Mouse (Mus musculus) neural tube, embryonic 13.5 days (tissue): ENCODE data around the gene Spag7. TPM values are rescaled to one million over a fixed set of nuclear protein-coding genes. Genes with fewer than 3 reads are reported as not detected.

Experiments used
- ATAC-seq: fragments of 200-750 bp; cut with Nextera tagmentation; 2 replicates; pipeline ENCODE4 v1.8.0; 2017; ENCODE audit warnings: low read depth, mild to moderate bottlenecking, moderate TSS enrichment, moderate library complexity
- H3K27ac ChIP-seq: fragments of 300-500 bp; sonication (generic); replicated peaks from 2 replicates; pipeline ENCODE4 v1.5.1; 2015; ENCODE audit warnings: moderate library complexity, mild to moderate bottlenecking, inconsistent platforms
- H3K27me3 ChIP-seq: fragments of 300-500 bp; sonication (generic); 2 replicates; pipeline ENCODE4 v1.6.1; 2015; ENCODE audit warnings: mild to moderate bottlenecking, inconsistent platforms
- H3K36me3 ChIP-seq: fragments of 300-500 bp; sonication (generic); 2 replicates; pipeline ENCODE4 v1.6.1; 2015; ENCODE audit warnings: mild to moderate bottlenecking, inconsistent platforms
- H3K4me1 ChIP-seq: fragments of 300-500 bp; sonication (generic); replicated peaks from 2 replicates; pipeline ENCODE4 v1.6.1; 2015; ENCODE audit warnings: inconsistent platforms
- H3K4me2 ChIP-seq: fragments of 300-500 bp; sonication (generic); 2 replicates; pipeline ENCODE4 v1.6.1; 2015; ENCODE audit warnings: inconsistent platforms, mild to moderate bottlenecking, moderate library complexity
- H3K4me3 ChIP-seq: fragments of 300-500 bp; sonication (generic); 2 replicates; pipeline ENCODE4 v1.5.1; 2015; ENCODE audit warnings: mild to moderate bottlenecking, inconsistent platforms
- H3K9ac ChIP-seq: fragments of 300-500 bp; sonication (generic); 2 replicates; pipeline ENCODE4 v1.6.1; 2015; ENCODE audit warnings: moderate library complexity, mild to moderate bottlenecking, inconsistent platforms
- H3K9me3 ChIP-seq: fragments of 300-500 bp; sonication (generic); 2 replicates; pipeline ENCODE4 v1.6.1; 2016; ENCODE audit warnings: inconsistent platforms
- WGBS: fragments of 180-500 bp; shearing (Covaris S2); methylation state at CpG from one replicate; pipeline ENCODE4 v1.1.7; 2015; 5-methylcytosine and 5-hydroxymethylcytosine counted together
- polyA plus RNA-seq: library from polyadenylated mRNA; unstranded; fragments of >200 nt; fragmentation: Nextera tagmentation; extraction: Ambion mirVana; gene quantifications from 2 replicates; pipeline ENCODE4 v1.2.1, GENCODE M21; 2015

Spag7 gene
- polyA plus RNA-seq, 1 experiment from 2014 or later, result 169 TPM

GRCm38 (mm10) chr11:70699051-70699450, 29.8 kb upstream of the Spag7 start:
- Histone ChIP-seq H3K27me3 (no peaks in the 10 kb centered on the region), H3K4me1 (peaks cover 28% of the 10 kb centered on the region), H3K9me3 (no peaks in the 10 kb centered on the region), H3K4me2 (no peak overlapping the region), H3K27ac (no peak overlapping the region), H3K4me3 (peak overlapping the region; percentile 89; the same call in 1 of the 2 replicates), H3K36me3 (peaks cover 9% of the 10 kb centered on the region), H3K9ac (no peak overlapping the region)
- ATAC-seq, result no peak
- 72% methylated on average over 2 of the region's 2 CpGs for whole genome bisulfite sequencing

- Histone ChIP-seq H3K4me1 (peaks cover 21% of the 10 kb centered on the region), H3K27me3 (no peaks in the 10 kb centered on the region), H3K4me2 (no peak overlapping the region), H3K36me3 (no peaks in the 10 kb centered on the region), H3K9me3 (no peaks in the 10 kb centered on the region), H3K9ac (no peak overlapping the region), H3K27ac (no peak overlapping the region), H3K4me3 (no peak overlapping the region)
- no peak for ATAC-seq
- 81% methylated on average over 3 of the region's 3 CpGs for WGBS
Measured at GRCm38 (mm10) chr11:70697376-70697775, 28.2 kb upstream of the Spag7 start.

- peaks cover 5% of the 10 kb centered on the region for H3K4me1 ChIP-seq
- WGBS, result 70% methylated on average over 3 of the region's 3 CpGs
- no peaks in the 10 kb centered on the region for H3K9me3 ChIP-seq
- H3K9ac ChIP-seq, result no peak overlapping the region
- H3K4me3 ChIP-seq, result no peak overlapping the region
- H3K4me2 ChIP-seq, result no peak overlapping the region
- H3K27me3 ChIP-seq, result no peaks in the 10 kb centered on the region
- no peak overlapping the region for H3K27ac ChIP-seq
- no peak for ATAC-seq
- no peaks in the 10 kb centered on the region for H3K36me3 ChIP-seq
Measured at GRCm38 (mm10) chr11:70693504-70693903, 24.3 kb upstream of the Spag7 start.

GRCm38 (mm10) chr11:70689578-70689977, 20.4 kb upstream of the Spag7 start:
- Histone ChIP-seq H3K4me1 (peaks cover 27% of the 10 kb centered on the region), H3K9me3 (no peaks in the 10 kb centered on the region), H3K4me3 (no peak overlapping the region), H3K9ac (no peak overlapping the region), H3K27me3 (no peaks in the 10 kb centered on the region), H3K4me2 (no peak overlapping the region), H3K27ac (no peak overlapping the region), H3K36me3 (peaks cover 16% of the 10 kb centered on the region)
- WGBS, result 60% methylated on average over 4 of the region's 4 CpGs
- ATAC-seq, result no peak

DNA sequence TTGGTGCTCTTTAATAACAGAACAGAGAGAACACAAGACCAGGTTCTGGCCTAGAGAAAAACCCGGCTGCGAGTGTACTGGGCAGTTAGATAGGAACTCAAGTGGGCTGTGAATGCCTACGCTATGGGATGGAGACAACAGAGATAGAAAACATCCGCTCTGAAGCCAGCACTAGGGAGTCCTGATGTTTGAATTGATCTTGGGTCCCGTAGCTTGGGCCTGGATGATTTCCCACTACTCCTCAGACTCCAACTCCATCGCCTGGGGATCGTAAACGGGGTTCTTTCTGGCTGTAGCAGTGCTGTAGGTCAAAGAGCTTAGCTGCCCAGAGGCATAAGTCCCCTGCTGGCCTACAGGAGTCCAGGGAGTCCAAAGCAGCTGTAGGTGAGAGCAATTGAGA, 19.2 kb upstream of the Spag7 start:
- 7% methylated on average over 8 of the region's 8 CpGs for WGBS
- H3K4me2 ChIP-seq, result peak overlapping the region; percentile 72
- peak overlapping the region; percentile 83 for H3K27ac ChIP-seq
- H3K9me3 ChIP-seq, result no peaks in the 10 kb centered on the region
- peaks cover 27% of the 10 kb centered on the region for H3K4me1 ChIP-seq
- ATAC-seq, result no peak
- no peaks in the 10 kb centered on the region for H3K27me3 ChIP-seq
- peaks cover 28% of the 10 kb centered on the region for H3K36me3 ChIP-seq
- peak overlapping the region; percentile 85 for H3K4me3 ChIP-seq
- H3K9ac ChIP-seq, result peak overlapping the region; percentile 90

GRCm38 (mm10) chr11:70687601-70688199, 18.5 kb upstream of the Spag7 start, which contains the start of gene Camta2:
Gene Camta2, minus strand, starts transcription at chr11:70688105.
- Histone ChIP-seq H3K4me3 (peak within 1 kb of the TSS; percentile 85), H3K9me3 (no peaks in the 10 kb centered on the region), H3K27me3 (no peaks in the 10 kb centered on the region), H3K36me3 (peaks cover 35% of the 10 kb centered on the region), H3K4me2 (peak within 1 kb of the TSS; percentile 72), H3K9ac (peak within 1 kb of the TSS; percentile 90), H3K4me1 (peaks cover 28% of the 10 kb centered on the region), H3K27ac (peak within 1 kb of the TSS; percentile 83)
- ATAC-seq, result peak; percentile 84
- under 1% methylated on average over 55 of the region's 55 CpGs for WGBS

- ATAC-seq, result peak; percentile 74
- H3K27me3 ChIP-seq, result no peaks in the 10 kb centered on the region
- peak overlapping the region; percentile 85 for H3K4me3 ChIP-seq
Measured at GRCm38 (mm10) chr11:70686901-70687566, 17.8 kb upstream of the Spag7 start.

GRCm38 (mm10) chr11:70683640-70684039, 14.4 kb upstream of the Spag7 start:
- no peak overlapping the region for H3K4me2 ChIP-seq
- H3K9me3 ChIP-seq, result no peaks in the 10 kb centered on the region
- peaks cover 33% of the 10 kb centered on the region for H3K4me1 ChIP-seq
- H3K4me3 ChIP-seq, result no peak overlapping the region
- 91% methylated on average over 5 of the region's 5 CpGs for WGBS
- H3K9ac ChIP-seq, result no peak overlapping the region
- ATAC-seq, result no peak
- peaks cover 69% of the 10 kb centered on the region for H3K36me3 ChIP-seq
- no peaks in the 10 kb centered on the region for H3K27me3 ChIP-seq
- H3K27ac ChIP-seq, result no peak overlapping the region

More at GRCm38 (mm10) chr11:70686901-70687566, 17.8 kb upstream of the Spag7 start:
- peaks cover 35% of the 10 kb centered on the region for H3K4me1 ChIP-seq
- peak overlapping the region; percentile 72 for H3K4me2 ChIP-seq
- H3K9me3 ChIP-seq, result no peaks in the 10 kb centered on the region
- peak overlapping the region; percentile 83 for H3K27ac ChIP-seq
- peak overlapping the region; percentile 90 for H3K9ac ChIP-seq
- 4% methylated on average over 16 of the region's 16 CpGs for WGBS
- peaks cover 41% of the 10 kb centered on the region for H3K36me3 ChIP-seq

GRCm38 (mm10) chr11:70681897-70682581, 12.8 kb upstream of the Spag7 start:
- Histone ChIP-seq H3K9me3 (no peaks in the 10 kb centered on the region), H3K36me3 (peaks cover 76% of the 10 kb centered on the region)

DNA sequence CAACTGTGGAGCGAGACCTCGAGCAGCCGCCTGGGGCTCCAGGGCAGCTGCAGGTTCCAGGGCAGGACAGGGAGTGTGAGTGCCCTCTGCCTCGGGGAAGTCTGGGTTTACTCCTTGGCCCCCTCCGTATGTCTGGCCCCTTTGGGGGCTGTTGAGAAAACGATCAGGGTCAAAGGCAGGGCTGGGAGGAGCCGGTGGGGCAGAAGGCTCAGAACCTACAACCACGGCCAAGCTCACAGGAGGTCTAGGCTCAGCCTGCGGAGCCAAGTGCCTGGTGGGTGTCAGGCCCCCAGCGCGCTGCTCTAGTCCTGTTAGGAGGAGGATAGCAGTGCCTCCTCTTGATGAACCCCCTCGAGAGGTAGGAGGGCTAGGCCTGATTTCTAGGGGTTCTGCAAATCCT, 12.0 kb upstream of the Spag7 start:
- no peaks in the 10 kb centered on the region for H3K9me3 ChIP-seq
- H3K4me2 ChIP-seq, result no peak overlapping the region
- H3K36me3 ChIP-seq, result peaks cover 84% of the 10 kb centered on the region
- no peaks in the 10 kb centered on the region for H3K27me3 ChIP-seq
- no peak overlapping the region for H3K4me3 ChIP-seq
- H3K27ac ChIP-seq, result no peak overlapping the region
- peaks cover 13% of the 10 kb centered on the region for H3K4me1 ChIP-seq
- WGBS, result 62% methylated on average over 12 of the region's 12 CpGs
- no peak for ATAC-seq
- H3K9ac ChIP-seq, result no peak overlapping the region

More at GRCm38 (mm10) chr11:70681897-70682581, 12.8 kb upstream of the Spag7 start:
- H3K4me2 ChIP-seq, result peak overlapping the region; percentile 14; the same call in 1 of the 2 replicates
- H3K9ac ChIP-seq, result peak overlapping the region; percentile 47; the same call in 1 of the 2 replicates
- H3K27me3 ChIP-seq, result no peaks in the 10 kb centered on the region
- WGBS, result 11% methylated on average over 11 of the region's 11 CpGs
- no peak overlapping the region for H3K4me3 ChIP-seq
- peak overlapping the region; percentile 61 for H3K27ac ChIP-seq
- 0 out of 2 replicates have a peak, but pooled peaks have one; percentile 51 for ATAC-seq
- H3K4me1 ChIP-seq, result peaks cover 21% of the 10 kb centered on the region

- Histone ChIP-seq H3K27ac (no peak overlapping the region), H3K4me2 (no peak overlapping the region), H3K36me3 (peaks cover 85% of the 10 kb centered on the region), H3K9me3 (no peaks in the 10 kb centered on the region), H3K9ac (no peak overlapping the region), H3K4me3 (no peak overlapping the region), H3K27me3 (no peaks in the 10 kb centered on the region), H3K4me1 (peaks cover 9% of the 10 kb centered on the region)
- WGBS, result 94% methylated on average over 8 of the region's 8 CpGs
- ATAC-seq, result no peak
Measured at GRCm38 (mm10) chr11:70679894-70680293, 10.7 kb upstream of the Spag7 start.

DNA sequence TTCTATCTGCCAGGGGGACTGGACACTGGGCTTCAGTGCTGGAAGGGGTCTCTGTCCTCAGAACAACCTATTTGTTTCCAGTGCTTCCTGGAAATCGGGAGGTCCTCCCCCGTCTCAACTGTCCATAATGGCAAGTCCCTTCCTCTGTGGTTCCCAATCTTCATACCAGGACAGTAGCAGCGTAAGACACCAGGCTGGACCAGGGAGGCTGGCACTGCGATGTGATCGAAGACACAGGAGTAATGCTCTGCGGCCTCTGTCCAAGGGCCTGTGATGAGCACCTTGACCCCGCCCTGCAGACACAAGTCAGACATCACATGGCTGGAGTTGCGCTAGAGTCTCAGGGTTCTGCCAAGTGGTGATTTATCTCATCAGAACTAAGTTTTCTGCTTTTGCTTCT, 10.1 kb upstream of the Spag7 start:
- no peak for ATAC-seq
- Histone ChIP-seq H3K4me1 (peaks cover 9% of the 10 kb centered on the region), H3K36me3 (peaks cover 84% of the 10 kb centered on the region), H3K9me3 (no peaks in the 10 kb centered on the region), H3K27ac (no peak overlapping the region), H3K27me3 (no peaks in the 10 kb centered on the region), H3K9ac (no peak overlapping the region), H3K4me2 (no peak overlapping the region), H3K4me3 (no peak overlapping the region)
- 96% methylated on average over 8 of the region's 8 CpGs for WGBS
